Mouse (Mus musculus) heart, postnatal 0 days (tissue): ENCODE results near the gene Mrm3.

Experiments
- CTCF ChIP-seq: IDR thresholded peaks from 2 replicates; pipeline ENCODE4 v1.5.1; 2016; ENCODE audit warnings: antibody characterized with exemption, control low read depth, low read depth
- EP300 ChIP-seq: IDR thresholded peaks from 2 replicates; pipeline ENCODE4 v1.6.1; 2016; ENCODE audit warnings: antibody characterized with exemption, low read depth

- TF ChIP-seq CTCF (no peak), EP300 (no peak)
These were observed 18.5 kb upstream of the Mrm3 start for GRCm38 (mm10) chr11:76225051-76225450.
